Mouse (Mus musculus) myocyte (in vitro differentiated cells): ENCODE data around the gene Neurl1b. TPM values are rescaled to one million over a fixed set of nuclear protein-coding genes. Genes with fewer than 3 reads are reported as not detected.

Experiments
- H3K27me3 ChIP-seq: one replicate; pipeline ENCODE4 v1.6.1; 2011; ENCODE audit not compliant: control insufficient read depth, insufficient read depth, insufficient read length
- H3K36me3 ChIP-seq: one replicate; pipeline ENCODE4 v1.6.1; 2011; ENCODE audit not compliant: control insufficient read depth, insufficient read depth
- H3K4me2 ChIP-seq: one replicate; pipeline ENCODE4 v1.6.1; 2011; ENCODE audit warnings: low read depth, control low read depth
- H3K4me3 ChIP-seq: one replicate; pipeline ENCODE4 v1.5.1; 2011; ENCODE audit warnings: mild to moderate bottlenecking, control low read depth, moderate library complexity
- H3K79me2 ChIP-seq: one replicate; pipeline ENCODE4 v1.6.1; 2011; ENCODE audit not compliant: control insufficient read depth, insufficient read depth
- H3ac ChIP-seq: one replicate; pipeline ENCODE4 v1.6.1; 2011; ENCODE audit not compliant: control insufficient read depth, insufficient read length
- CEBPB ChIP-seq: IDR thresholded peaks from 2 replicates; pipeline ENCODE4 v1.6.1; 2011; ENCODE audit warnings: mild to moderate bottlenecking, moderate library complexity; ENCODE audit not compliant: poor library complexity, insufficient read depth, severe bottlenecking
- E2F4 ChIP-seq: IDR thresholded peaks from one replicate; pipeline ENCODE4 v1.6.1; 2011; ENCODE audit warnings: mild to moderate bottlenecking, control low read depth, moderate library complexity; ENCODE audit not compliant: insufficient read depth
- MAX ChIP-seq: IDR thresholded peaks from one replicate; pipeline ENCODE4 v1.6.1; 2011; ENCODE audit warnings: low read depth, mild to moderate bottlenecking, control low read depth
- MYOD1 ChIP-seq, 3 experiments: IDR thresholded peaks; one replicate each; pipeline ENCODE4 v1.6.1; 2011; ENCODE audit warnings: control low read depth in 2 of 3, low read depth in 2 of 3, mild to moderate bottlenecking in 2 of 3, moderate library complexity in 1 of 3; ENCODE audit not compliant: insufficient read length in 2 of 3, control insufficient read depth in 1 of 3
- MYOG ChIP-seq, 3 experiments: IDR thresholded peaks; one replicate each; pipeline ENCODE4 v1.6.1; 2011; ENCODE audit warnings: control low read depth in 2 of 3, low read depth in 2 of 3, mild to moderate bottlenecking in 2 of 3; ENCODE audit not compliant: insufficient read length in 2 of 3, control insufficient read depth in 1 of 3, insufficient read depth in 1 of 3
- POLR2A ChIP-seq: IDR thresholded peaks from one replicate; pipeline ENCODE4 v1.6.1; 2011; ENCODE audit warnings: low read depth, mild to moderate bottlenecking, control low read depth, moderate library complexity; ENCODE audit not compliant: insufficient read length
- POLR2AphosphoS2 ChIP-seq: IDR thresholded peaks from one replicate; pipeline ENCODE4 v1.6.1; 2011; ENCODE audit warnings: low read depth, control low read depth; ENCODE audit not compliant: insufficient read length
- REST ChIP-seq: IDR thresholded peaks from one replicate; pipeline ENCODE4 v1.6.1; 2011; ENCODE audit warnings: mild to moderate bottlenecking, control low read depth, moderate library complexity; ENCODE audit not compliant: insufficient read depth, insufficient read length
- SRF ChIP-seq: IDR thresholded peaks from one replicate; pipeline ENCODE4 v1.6.1; 2011; ENCODE audit warnings: low read depth; ENCODE audit not compliant: control insufficient read depth, insufficient read length
- TCF12 ChIP-seq: IDR thresholded peaks from one replicate; pipeline ENCODE4 v1.6.1; 2011; ENCODE audit warnings: mild to moderate bottlenecking, control low read depth; ENCODE audit not compliant: poor library complexity, insufficient read depth, severe bottlenecking
- TCF3 ChIP-seq: IDR thresholded peaks from one replicate; pipeline ENCODE4 v1.6.1; 2011; ENCODE audit warnings: low read depth, control low read depth; ENCODE audit not compliant: insufficient read length
- USF1 ChIP-seq: IDR thresholded peaks from one replicate; pipeline ENCODE4 v1.6.1; 2011; ENCODE audit warnings: low read depth, mild to moderate bottlenecking, control low read depth, moderate library complexity
- polyA plus RNA-seq: library from polyadenylated mRNA; unstranded; fragments of >200 nt; fragmentation: generic; extraction: Trizol; gene quantifications from one replicate; pipeline ENCODE4 v1.2.1, GENCODE M21; 2012; ENCODE audit warnings: missing spikeins

Neurl1b gene
- polyA plus RNA-seq, 1 experiment = 0.55 TPM

DNA sequence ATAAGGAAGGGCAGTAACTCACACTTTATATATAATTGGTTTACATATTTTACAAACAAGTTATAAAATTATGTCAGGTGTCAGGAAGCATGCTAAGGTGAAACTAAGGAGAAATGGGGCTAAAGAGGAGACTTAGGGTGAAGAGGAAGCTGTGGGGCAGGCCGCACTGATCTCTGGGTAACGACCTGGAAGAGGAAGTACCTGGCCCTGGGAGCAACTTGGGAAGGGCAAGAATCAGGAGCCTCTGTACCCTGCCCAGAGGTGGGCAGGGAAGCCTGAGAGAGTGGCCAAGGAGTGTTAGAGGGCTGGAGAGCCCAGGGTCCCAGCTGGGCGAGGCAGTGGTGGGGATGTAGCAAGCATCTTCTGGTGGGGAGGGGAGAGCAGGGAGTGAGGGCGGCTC, 66.3 kb downstream of the Neurl1b start:
- no peak overlapping the region for H3ac ChIP-seq
- TF ChIP-seq POLR2AphosphoS2 (no peak), USF1 (no peak), MAX (no peak), MYOD1 (IDR thresholded peaks at IDR 0.05; ENCODE audit: control insufficient read depth in 1 of 3, insufficient read length in 2 of 3, low read depth in 2 of 3) (no peak), TCF3 (no peak), TCF12 (no peak), E2F4 (no peak), MYOG (IDR thresholded peaks at IDR 0.05; ENCODE audit: control insufficient read depth in 1 of 3, insufficient read depth in 1 of 3, insufficient read length in 2 of 3, low read depth in 2 of 3) (no peak), SRF (no peak), CEBPB (no peak), POLR2A (no peak), REST (no peak)
- H3K4me3 ChIP-seq = no peak overlapping the region
- H3K79me2 ChIP-seq = no peaks in the 10 kb centered on the region
- no peak overlapping the region for H3K4me2 ChIP-seq
- H3K27me3 ChIP-seq = no peaks in the 10 kb centered on the region
- no peaks in the 10 kb centered on the region for H3K36me3 ChIP-seq

DNA sequence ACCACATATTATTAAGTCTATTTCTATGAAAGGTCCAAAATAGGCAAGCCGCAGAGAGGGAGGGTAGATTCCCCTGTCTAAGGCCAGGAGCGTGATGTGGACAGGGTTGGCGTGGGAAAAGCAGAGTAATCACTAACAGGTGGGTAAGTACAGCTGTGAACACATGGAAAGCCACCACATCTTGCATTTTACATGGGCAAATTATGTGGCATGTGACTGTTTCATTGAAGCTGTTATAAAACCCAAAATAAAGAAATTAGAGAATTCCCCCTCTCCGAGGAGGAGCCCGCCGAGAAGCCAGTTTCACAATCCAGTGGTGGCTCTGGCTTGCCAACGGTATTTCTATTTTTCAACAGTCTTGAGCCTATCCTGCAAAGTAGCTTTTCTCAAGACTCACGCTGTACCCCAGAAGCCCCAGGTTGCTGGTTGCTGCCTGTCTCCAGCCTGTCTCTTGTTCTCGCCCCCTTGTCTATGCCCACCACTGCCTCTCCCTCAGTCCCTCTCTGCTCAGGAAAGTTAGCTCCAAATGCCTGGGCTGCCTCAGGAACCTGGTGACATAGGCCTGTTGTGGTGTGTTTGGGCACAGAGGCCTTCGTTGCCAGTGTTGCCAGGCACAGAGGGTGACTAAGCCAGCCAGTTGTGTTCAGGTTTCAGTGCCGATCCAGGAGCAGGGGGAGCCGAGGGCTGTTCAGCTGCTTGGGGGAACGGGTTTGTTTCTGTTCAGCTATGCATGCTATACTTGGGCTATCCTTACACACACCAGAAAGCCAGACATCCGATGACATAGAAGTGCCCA, 70.2 kb downstream of the Neurl1b start:
- peak overlapping the region; percentile 19 for H3K4me2 ChIP-seq
- TF ChIP-seq POLR2A (no peak), TCF3 (no peak), MYOG (IDR thresholded peaks at IDR 0.05; ENCODE audit: control insufficient read depth in 1 of 3, insufficient read depth in 1 of 3, insufficient read length in 2 of 3, low read depth in 2 of 3) (peak in 1 of 3 experiments; percentile 55), MYOD1 (IDR thresholded peaks at IDR 0.05; ENCODE audit: control insufficient read depth in 1 of 3, insufficient read length in 2 of 3, low read depth in 2 of 3) (peak in 1 of 3 experiments; percentile 55), USF1 (no peak)
- H3K36me3 ChIP-seq = no peaks in the 10 kb centered on the region
- no peaks in the 10 kb centered on the region for H3K79me2 ChIP-seq
- no peak overlapping the region for H3K4me3 ChIP-seq
- H3K27me3 ChIP-seq = no peaks in the 10 kb centered on the region
- no peak overlapping the region for H3ac ChIP-seq

DNA sequence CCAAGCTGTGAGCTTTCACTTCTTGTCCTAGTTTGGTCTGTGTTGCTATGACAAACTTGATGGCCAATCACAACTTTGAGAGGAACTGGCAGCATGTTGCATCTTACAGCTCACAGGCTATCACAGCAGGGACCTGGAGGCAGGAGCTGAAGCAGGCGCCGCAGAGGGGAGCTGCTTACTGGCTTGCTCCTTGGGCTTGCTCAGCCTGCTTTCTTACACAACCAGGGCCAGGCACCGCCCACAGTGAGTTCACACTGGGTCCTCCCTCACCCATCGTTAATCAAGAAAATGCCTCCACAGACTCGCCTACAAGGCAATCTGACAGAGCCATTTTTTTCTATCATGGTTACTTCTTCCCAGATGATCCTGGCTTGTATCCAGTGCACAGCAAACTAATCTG, 72.6 kb downstream of the Neurl1b start:
- Histone ChIP-seq H3K36me3 (no peaks in the 10 kb centered on the region), H3K27me3 (no peaks in the 10 kb centered on the region), H3K4me2 (no peak overlapping the region), H3ac (no peak overlapping the region), H3K79me2 (no peaks in the 10 kb centered on the region), H3K4me3 (no peak overlapping the region)
- no peak for TF ChIP-seq MYOD1 (IDR thresholded peaks at IDR 0.05; ENCODE audit: control insufficient read depth in 1 of 3, insufficient read length in 2 of 3, low read depth in 2 of 3)
- no peak for TF ChIP-seq TCF12
- TF ChIP-seq MYOG (IDR thresholded peaks at IDR 0.05; ENCODE audit: control insufficient read depth in 1 of 3, insufficient read depth in 1 of 3, insufficient read length in 2 of 3, low read depth in 2 of 3) = no peak
- TF ChIP-seq MAX = no peak
- no peak for TF ChIP-seq POLR2AphosphoS2

DNA sequence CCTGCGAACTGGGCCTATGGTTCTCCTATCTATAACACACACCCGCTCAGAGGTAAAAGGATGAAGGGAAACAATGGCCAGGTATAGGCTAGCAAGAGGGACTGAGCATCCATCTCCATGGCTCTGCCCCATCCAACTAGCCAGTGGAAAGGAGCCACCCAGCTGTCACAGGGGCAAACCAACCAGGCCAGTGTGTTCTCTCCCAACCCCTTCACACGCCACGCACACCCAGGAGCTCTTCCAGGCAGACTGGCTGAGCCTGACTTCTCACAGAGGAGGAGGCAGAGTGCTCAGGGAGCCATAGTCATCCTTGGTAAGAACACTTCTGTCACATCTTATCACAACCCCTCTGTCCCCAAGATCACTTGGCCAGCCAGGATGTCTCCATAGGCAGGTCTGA, 73.3 kb downstream of the Neurl1b start:
- Histone ChIP-seq H3K4me2 (no peak overlapping the region), H3K79me2 (no peaks in the 10 kb centered on the region), H3K4me3 (no peak overlapping the region), H3K27me3 (no peaks in the 10 kb centered on the region), H3K36me3 (no peaks in the 10 kb centered on the region), H3ac (no peak overlapping the region)
- TF ChIP-seq POLR2AphosphoS2 (no peak), MYOD1 (IDR thresholded peaks at IDR 0.05; ENCODE audit: control insufficient read depth in 1 of 3, insufficient read length in 2 of 3, low read depth in 2 of 3) (peak in 1 of 3 experiments; percentile 35)

DNA sequence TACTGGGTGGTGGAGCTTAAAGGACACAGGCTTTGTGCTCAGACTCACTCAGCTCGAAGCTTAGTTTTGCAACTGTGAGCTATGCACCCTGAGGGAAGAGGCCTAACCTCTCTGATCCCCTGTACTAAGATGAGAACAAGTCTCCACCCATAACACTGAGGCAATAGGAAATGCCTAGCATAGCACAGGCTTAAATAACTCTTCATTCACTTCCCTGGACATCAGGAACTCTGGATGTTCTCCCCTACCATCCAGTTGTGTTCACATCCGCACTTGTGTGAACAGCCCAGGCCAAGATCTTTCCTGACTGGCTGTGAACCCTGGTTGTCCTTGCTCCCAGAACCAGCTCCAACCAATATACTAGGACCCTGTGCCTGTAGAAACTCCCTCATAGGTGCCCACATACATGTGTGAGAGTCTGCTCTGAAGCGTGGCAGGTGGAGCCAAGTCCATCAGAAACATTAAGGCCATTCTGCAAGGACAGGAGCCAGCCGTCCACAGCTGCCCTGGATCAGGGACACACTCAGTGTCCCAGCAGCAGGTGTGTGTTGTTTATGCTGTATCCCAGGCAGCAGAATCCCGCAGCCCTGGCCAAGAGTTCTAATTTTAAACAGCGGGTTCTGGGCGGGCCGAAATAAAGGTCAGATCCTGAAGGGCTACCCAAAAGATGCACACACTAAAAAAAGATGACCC, 74.2 kb downstream of the Neurl1b start:
- Histone ChIP-seq H3K79me2 (no peaks in the 10 kb centered on the region), H3K4me3 (no peak overlapping the region), H3K27me3 (no peaks in the 10 kb centered on the region), H3K36me3 (no peaks in the 10 kb centered on the region), H3ac (no peak overlapping the region), H3K4me2 (peak overlapping the region; percentile 40)
- TF ChIP-seq POLR2AphosphoS2 (no peak), CEBPB (0 out of 2 replicates have a peak, but pooled peaks have one; percentile 15), USF1 (no peak), TCF12 (peak; percentile 82), MYOG (IDR thresholded peaks at IDR 0.05; ENCODE audit: control insufficient read depth in 1 of 3, insufficient read depth in 1 of 3, insufficient read length in 2 of 3, low read depth in 2 of 3) (peak; percentile 81 to 95 (median 94)), MYOD1 (IDR thresholded peaks at IDR 0.05; ENCODE audit: control insufficient read depth in 1 of 3, insufficient read length in 2 of 3, low read depth in 2 of 3) (peak; percentile 79 to 97 (median 83)), TCF3 (peak; percentile 79), REST (no peak), MAX (no peak)
